Mouse (Mus musculus) cerebellum, adult 2 months (tissue): Measurements from ENCODE around the gene Napa. TPM values are rescaled to one million over a fixed set of nuclear protein-coding genes. Genes with fewer than 3 reads are reported as not detected.

Experiments
- DNase-seq, 2 experiments: peaks; one replicate each; pipeline ENCODE4 v3.0.0; 2021
- H3K27ac ChIP-seq: fragments of 200-500 bp; 2 replicates; pipeline ENCODE4 v1.5.1; 2012; ENCODE audit warnings: low read length, control low read depth, inconsistent platforms; ENCODE audit not compliant: insufficient read depth
- H3K27me3 ChIP-seq: fragments of 200-500 bp; 2 replicates; pipeline ENCODE4 v1.6.1; 2012; ENCODE audit warnings: inconsistent platforms, mild to moderate bottlenecking, low read length, moderate library complexity; ENCODE audit not compliant: control insufficient read depth, insufficient read depth
- H3K4me1 ChIP-seq: fragments of 200-500 bp; 2 replicates; pipeline ENCODE4 v1.6.1; 2011; ENCODE audit warnings: low read length; ENCODE audit not compliant: control insufficient read depth, insufficient read depth
- H3K4me3 ChIP-seq: fragments of 200-500 bp; replicated peaks from 2 replicates; pipeline ENCODE3; 2011; ENCODE audit warnings: mild to moderate bottlenecking, low read depth, low read length, control low read depth; ENCODE audit not compliant: insufficient read depth
- CTCF ChIP-seq: fragments of 200-500 bp; IDR thresholded peaks from 2 replicates; pipeline ENCODE4 v1.5.1; 2011; ENCODE audit warnings: low read depth, mild to moderate bottlenecking, control low read depth, low read length, moderate library complexity, borderline replicate concordance; ENCODE audit not compliant: insufficient read depth
- POLR2A ChIP-seq: fragments of 200-500 bp; IDR thresholded peaks from 2 replicates; pipeline ENCODE4 v1.6.1; 2011; ENCODE audit warnings: low read length, control low read depth, borderline replicate concordance; ENCODE audit not compliant: insufficient read depth
- WGBS: fragments of 180-500 bp; shearing (Covaris S2); methylation state at CpG from one replicate; pipeline ENCODE4 v1.1.7; 2018; 5-methylcytosine and 5-hydroxymethylcytosine counted together
- polyA plus RNA-seq: library from polyadenylated mRNA; depleted of rRNA; stranded (reverse); fragments of >200 nt; gene quantifications from 2 replicates; pipeline ENCODE4 v1.2.3, GENCODE M21; 2012

Gene Napa
- polyA plus RNA-seq, 1 experiment: 447 TPM

GRCm38 (mm10) chr7:16101081-16101480 is 2.8 kb downstream of the Napa start:
- WGBS: 16% methylated on average over 7 of the region's 7 CpGs
- peak in 1 of 2 experiments; percentile 32 for DNase-seq
- H3K27me3 ChIP-seq: no peaks in the 10 kb centered on the region
- peak overlapping the region; percentile 72; the same call in 1 of the 2 replicates for H3K27ac ChIP-seq
- TF ChIP-seq POLR2A (no peak), CTCF (no peak)
- H3K4me1 ChIP-seq: peaks cover 52% of the 10 kb centered on the region
- no peak overlapping the region for H3K4me3 ChIP-seq

- no peak for TF ChIP-seq CTCF
- no peak for TF ChIP-seq POLR2A
- H3K4me1 ChIP-seq: peaks cover 58% of the 10 kb centered on the region
- no peaks in the 10 kb centered on the region for H3K27me3 ChIP-seq
- 6% methylated on average over 15 of the region's 15 CpGs for WGBS
- peak in 1 of 2 experiments; percentile 56 for DNase-seq
- H3K27ac ChIP-seq: peak overlapping the region; percentile 72
- H3K4me3 ChIP-seq: peak overlapping the region; percentile 28
These were observed 3.6 kb downstream of the Napa start for GRCm38 (mm10) chr7:16101726-16102475.

- Histone ChIP-seq H3K4me3 (peak overlapping the region; percentile 0), H3K27me3 (no peaks in the 10 kb centered on the region), H3K27ac (peak overlapping the region; percentile 96), H3K4me1 (peaks cover 66% of the 10 kb centered on the region)
- 24% methylated on average over 5 of the region's 5 CpGs for WGBS
- TF ChIP-seq POLR2A (no peak), CTCF (no peak)
- no peak for DNase-seq
These were observed 4.5 kb downstream of the Napa start for GRCm38 (mm10) chr7:16102686-16103226.

- Histone ChIP-seq H3K4me1 (peaks cover 74% of the 10 kb centered on the region), H3K27ac (peak overlapping the region; percentile 96), H3K4me3 (peak overlapping the region; percentile 0), H3K27me3 (no peaks in the 10 kb centered on the region)
- TF ChIP-seq CTCF (no peak), POLR2A (peak; percentile 68; the same call in 1 of the 2 replicates)
- WGBS: 2% methylated on average over 6 of the region's 6 CpGs
- DNase-seq: peak; percentile 92 to 97
These were observed 5.5 kb downstream of the Napa start for GRCm38 (mm10) chr7:16103760-16104159.

GRCm38 (mm10) chr7:16104611-16105388 is 6.5 kb downstream of the Napa start:
- DNase-seq: peak in 1 of 2 experiments; percentile 46
- TF ChIP-seq POLR2A (no peak), CTCF (no peak)
- no peak overlapping the region for H3K4me3 ChIP-seq
- 38% methylated on average over 7 of the region's 7 CpGs for WGBS
- H3K27ac ChIP-seq: peak overlapping the region; percentile 96
- H3K4me1 ChIP-seq: peaks cover 84% of the 10 kb centered on the region
- no peaks in the 10 kb centered on the region for H3K27me3 ChIP-seq

GRCm38 (mm10) chr7:16108886-16109542 is 10.8 kb downstream of the Napa start:
- 12% methylated on average over 9 of the region's 9 CpGs for WGBS
- Histone ChIP-seq H3K27ac (peak overlapping the region; percentile 89), H3K27me3 (no peaks in the 10 kb centered on the region), H3K4me3 (no peak overlapping the region), H3K4me1 (peaks cover 77% of the 10 kb centered on the region)
- no peak for TF ChIP-seq POLR2A
- TF ChIP-seq CTCF: no peak
- DNase-seq: peak; percentile 58 to 60

GRCm38 (mm10) chr7:16110158-16110557 is 11.9 kb downstream of the Napa start:
- peak in 1 of 2 experiments; percentile 52 for DNase-seq
- Histone ChIP-seq H3K27me3 (no peaks in the 10 kb centered on the region), H3K4me3 (no peak overlapping the region), H3K4me1 (peaks cover 66% of the 10 kb centered on the region), H3K27ac (peak overlapping the region; percentile 59)
- WGBS: 24% methylated on average over 8 of the region's 8 CpGs
- TF ChIP-seq POLR2A (no peak), CTCF (no peak)
